In the genomic region with DNA sequence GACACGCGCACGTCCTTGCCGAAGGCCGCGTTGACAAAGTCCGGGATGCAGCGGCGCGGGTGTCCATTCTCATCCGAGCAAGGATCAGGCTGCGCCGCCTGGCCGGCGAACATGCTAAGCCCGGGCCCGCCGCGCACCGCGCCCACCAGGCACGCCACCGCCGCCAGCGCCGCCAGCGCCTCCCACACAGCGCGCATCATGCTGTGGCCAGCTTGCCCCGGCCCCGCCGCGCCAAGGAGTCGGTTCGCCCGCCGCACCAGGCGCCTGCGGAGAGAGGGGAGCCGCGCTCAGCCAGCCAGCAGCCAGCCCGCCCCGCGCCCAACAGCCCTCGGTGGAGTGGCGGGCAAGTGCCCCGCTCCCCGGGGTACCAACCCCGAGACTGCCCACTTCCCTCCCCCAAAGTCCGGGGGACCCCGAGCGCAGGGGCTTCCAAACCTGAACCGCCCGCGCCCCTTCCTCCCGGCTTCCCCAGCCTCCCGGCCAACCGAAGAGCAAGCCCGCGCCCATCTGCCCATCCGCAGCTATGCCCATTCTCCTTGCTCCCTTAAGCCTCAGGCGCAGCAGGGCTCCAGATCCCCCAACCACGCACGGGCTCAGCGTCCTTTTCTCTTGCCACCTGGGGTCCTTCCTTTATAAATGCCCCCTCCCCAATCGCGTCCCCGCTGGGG, we compare ENCODE assay signal across 8 mouse cellular contexts. TPM values are rescaled to one million over a fixed set of nuclear protein-coding genes. Genes with fewer than 3 reads are reported as not detected.
A peak's percentile ranks its signal among the peaks of the same experiment; 100 is the strongest.
DNase-seq lines count a peak whose midpoint lies in the region; ATAC-seq lines count a peak whose summit lies in the region.

No protein-coding gene starts in this region.

- no peaks in the 10 kb centered on the region for H3K9me3 ChIP-seq in limb, embryonic 13.5 days
- H3K9me3 ChIP-seq in neural tube, embryonic 12.5 days: no peaks in the 10 kb centered on the region

- peak; percentile 13; the same call in 1 of the 2 replicates for ATAC-seq in limb, embryonic 13.5 days (ENCODE audit: low FRiP score, low read depth)
- peak; percentile 61 for ATAC-seq in neural tube, embryonic 12.5 days (ENCODE audit: low FRiP score, low read depth)

- H3K9ac ChIP-seq in limb, embryonic 13.5 days: peak overlapping the region; percentile 75
- H3K9ac ChIP-seq in neural tube, embryonic 12.5 days: peak overlapping the region; percentile 86

- peaks cover 91% of the 10 kb centered on the region for H3K27me3 ChIP-seq in limb, embryonic 13.5 days
- H3K27me3 ChIP-seq in neural tube, embryonic 12.5 days (replicated peaks): peaks cover 51% of the 10 kb centered on the region

- H3K4me1 ChIP-seq in limb, embryonic 13.5 days: peaks cover 38% of the 10 kb centered on the region
- H3K4me1 ChIP-seq in neural tube, embryonic 12.5 days: peaks cover 55% of the 10 kb centered on the region

- peak overlapping the region; percentile 96 for H3K4me2 ChIP-seq in limb, embryonic 13.5 days (replicated peaks)
- H3K4me2 ChIP-seq in neural tube, embryonic 12.5 days (replicated peaks): peak overlapping the region; percentile 95

- peak; percentile 18 to 60 for DNase-seq in adrenal gland, adult (ENCODE audit: inconsistent age in 2 of 2, low spot score in 1 of 2)
- no peak for DNase-seq in adrenal gland, adult 8-10 months
- DNase-seq in urinary bladder, postnatal 14 days (ENCODE audit: low spot score): peak; percentile 11
- DNase-seq in urinary bladder, postnatal 4 days (ENCODE audit: low spot score in 2 of 2): no peak
- DNase-seq in heart, postnatal 14 days: peak; percentile 50 to 61
- no peak for DNase-seq in adipocyte (ENCODE audit: low spot score)

- under 1% methylated on average over 63 of the region's 68 CpGs for WGBS in limb, embryonic 13.5 days
- WGBS in neural tube, embryonic 12.5 days: under 1% methylated on average over 64 of the region's 68 CpGs

- H3K4me3 ChIP-seq in limb, embryonic 13.5 days: peak overlapping the region; percentile 64
- H3K4me3 ChIP-seq in neural tube, embryonic 12.5 days: peak overlapping the region; percentile 70

- no peaks in the 10 kb centered on the region for H3K36me3 ChIP-seq in limb, embryonic 13.5 days
- 0 out of 2 replicates have a peak, but pooled peaks cover 3% of the 10 kb centered on the region for H3K36me3 ChIP-seq in neural tube, embryonic 12.5 days

- intact Hi-C loops in heart, postnatal 14 days (cut with DNase I): no loop called here

- peak overlapping the region; percentile 28; the same call in 1 of the 2 replicates for H3K27ac ChIP-seq in limb, embryonic 13.5 days
- peak overlapping the region; percentile 62 for H3K27ac ChIP-seq in neural tube, embryonic 12.5 days

RNA-seq across cellular contexts. Expression of gene Ntn1, which starts 14.6 kb away (rescaled TPM):
- total RNA-seq in adrenal gland, adult 8-10 months (2022): 10 to 100 TPM; 14.3 to 20.8 (median 16.2) TPM
- total RNA-seq in heart, postnatal 14 days (2021): 10 to 100 TPM; 52.7 to 55.5 TPM
- polyA plus RNA-seq in limb, embryonic 13.5 days (2015; fragmentation: Nextera tagmentation; extraction: Ambion mirVana): 5.5 and 7.0 TPM in 2 replicates
- 48.0 and 48.2 TPM in 2 replicates for polyA plus RNA-seq in neural tube, embryonic 12.5 days (2016; fragmentation: Nextera tagmentation; extraction: Ambion mirVana)

RNA-seq across cellular contexts. Expression of gene Pik3r5, which starts 45.9 kb away (rescaled TPM):
- 1 to 10 TPM; 1.7 to 4.6 (median 2.9) TPM for total RNA-seq in adrenal gland, adult 8-10 months (2022)
- total RNA-seq in heart, postnatal 14 days (2021): 1 to 10 TPM; 1.0 to 1.8 TPM
- 0.51 and 0.61 TPM in 2 replicates for polyA plus RNA-seq in limb, embryonic 13.5 days (2015; fragmentation: Nextera tagmentation; extraction: Ambion mirVana)
- 1.3 TPM in 2 replicates for polyA plus RNA-seq in neural tube, embryonic 12.5 days (2016; fragmentation: Nextera tagmentation; extraction: Ambion mirVana)

Comparison
In these comparisons a context has a peak if more than half of its experiments do, and no peak if none do; other contexts are left out.
1. DNase-seq: peak in adrenal gland, adult (2 of 2), urinary bladder, postnatal 14 days (single experiment) and heart, postnatal 14 days (2 of 2); none in adrenal gland, adult 8-10 months (single experiment), urinary bladder, postnatal 4 days (0 of 2) and adipocyte (single experiment).